Mouse (Mus musculus) forebrain, embryonic 16.5 days (tissue): ENCODE data around the gene Pnpla6. TPM values are rescaled to one million over a fixed set of nuclear protein-coding genes. Genes with fewer than 3 reads are reported as not detected.

Experiments used
- ATAC-seq: fragments of 200-750 bp; cut with Nextera tagmentation; 2 replicates; pipeline ENCODE4 v1.8.0; 2017; ENCODE audit warnings: mild to moderate bottlenecking, moderate library complexity
- H3K27ac ChIP-seq: fragments of 300-500 bp; sonication (generic); 2 replicates; pipeline ENCODE4 v1.5.1; 2014; ENCODE audit warnings: low read length, control low read depth
- H3K27me3 ChIP-seq: fragments of 300-500 bp; sonication (generic); replicated peaks from 2 replicates; pipeline ENCODE4 v1.6.1; 2014; ENCODE audit warnings: low read length; ENCODE audit not compliant: control insufficient read depth, insufficient read depth
- H3K36me3 ChIP-seq: fragments of 300-500 bp; sonication (generic); 2 replicates; pipeline ENCODE4 v1.6.1; 2014; ENCODE audit not compliant: control insufficient read depth, insufficient read depth
- H3K4me1 ChIP-seq: fragments of 300-500 bp; sonication (generic); replicated peaks from 2 replicates; pipeline ENCODE4 v1.6.1; 2014; ENCODE audit warnings: low read length; ENCODE audit not compliant: control insufficient read depth, insufficient read depth
- H3K4me2 ChIP-seq: fragments of 300-500 bp; sonication (generic); 2 replicates; pipeline ENCODE4 v1.6.1; 2014; ENCODE audit warnings: mild to moderate bottlenecking, low read length, control low read depth
- H3K4me3 ChIP-seq: fragments of 300-500 bp; sonication (generic); replicated peaks from 2 replicates; pipeline ENCODE4 v1.5.1; 2014; ENCODE audit warnings: mild to moderate bottlenecking, low read length, control low read depth
- H3K9ac ChIP-seq: fragments of 300-500 bp; sonication (generic); replicated peaks from 2 replicates; pipeline ENCODE4 v1.6.1; 2014; ENCODE audit warnings: low read depth, low read length, control low read depth
- H3K9me3 ChIP-seq: fragments of 300-500 bp; sonication (generic); 2 replicates; pipeline ENCODE4 v1.6.1; 2016; ENCODE audit warnings: low read length; ENCODE audit not compliant: control insufficient read depth
- WGBS: fragments of 180-500 bp; shearing (Covaris S2); extraction: QIAGEN DNeasy Blood & Tissue Kit; methylation state at CpG from one replicate; pipeline ENCODE4 v1.1.7; 2014; 5-methylcytosine and 5-hydroxymethylcytosine counted together
- polyA plus RNA-seq: library from polyadenylated mRNA; unstranded; fragments of >200 nt; fragmentation: Nextera tagmentation; extraction: Ambion mirVana; gene quantifications from 2 replicates; pipeline ENCODE4 v1.2.1, GENCODE M21; 2015

Pnpla6 gene
- polyA plus RNA-seq, 1 experiment from 2014 or later: 36.0 TPM

DNA sequence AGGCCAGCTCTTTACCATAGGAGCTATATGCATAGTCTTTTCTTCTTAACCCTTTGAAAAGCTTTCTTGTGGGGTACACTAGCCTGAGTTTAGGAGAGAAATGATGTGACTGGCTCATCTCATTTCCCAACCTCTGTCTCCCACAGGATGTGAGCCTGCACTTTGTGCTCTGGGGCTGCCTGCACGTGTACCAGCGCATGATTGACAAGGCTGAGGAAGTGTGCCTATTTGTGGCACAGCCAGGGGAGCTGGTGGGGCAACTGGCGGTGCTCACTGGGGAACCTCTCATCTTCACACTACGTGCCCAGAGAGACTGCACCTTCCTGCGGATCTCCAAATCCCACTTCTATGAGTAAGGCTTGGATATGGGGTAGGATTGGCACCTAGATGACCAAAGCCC, 15.6 kb downstream of the Pnpla6 start:
- Histone ChIP-seq H3K9me3 (no peaks in the 10 kb centered on the region), H3K4me2 (no peak overlapping the region), H3K27me3 (no peaks in the 10 kb centered on the region), H3K27ac (no peak overlapping the region), H3K4me3 (no peak overlapping the region), H3K36me3 (peaks cover 15% of the 10 kb centered on the region), H3K4me1 (no peaks in the 10 kb centered on the region), H3K9ac (no peak overlapping the region)
- WGBS: 90% methylated on average over 5 of the region's 5 CpGs
- ATAC-seq: no peak

GRCm38 (mm10) chr8:3531936-3532335, 16.8 kb downstream of the Pnpla6 start:
- H3K9ac ChIP-seq: no peak overlapping the region
- no peak overlapping the region for H3K4me2 ChIP-seq
- H3K9me3 ChIP-seq: no peaks in the 10 kb centered on the region
- H3K4me3 ChIP-seq: no peak overlapping the region
- no peak for ATAC-seq
- WGBS: 91% methylated on average over 18 of the region's 18 CpGs
- no peaks in the 10 kb centered on the region for H3K27me3 ChIP-seq
- no peaks in the 10 kb centered on the region for H3K4me1 ChIP-seq
- H3K27ac ChIP-seq: no peak overlapping the region
- H3K36me3 ChIP-seq: peaks cover 11% of the 10 kb centered on the region

GRCm38 (mm10) chr8:3536053-3536841, 21.1 kb downstream of the Pnpla6 start:
- 67% methylated on average over 15 of the region's 15 CpGs for WGBS
- Histone ChIP-seq H3K9ac (no peak overlapping the region), H3K9me3 (no peaks in the 10 kb centered on the region), H3K36me3 (peaks cover 20% of the 10 kb centered on the region), H3K4me1 (no peaks in the 10 kb centered on the region), H3K27me3 (no peaks in the 10 kb centered on the region), H3K27ac (no peak overlapping the region), H3K4me3 (no peak overlapping the region), H3K4me2 (no peak overlapping the region)
- no peak for ATAC-seq

DNA sequence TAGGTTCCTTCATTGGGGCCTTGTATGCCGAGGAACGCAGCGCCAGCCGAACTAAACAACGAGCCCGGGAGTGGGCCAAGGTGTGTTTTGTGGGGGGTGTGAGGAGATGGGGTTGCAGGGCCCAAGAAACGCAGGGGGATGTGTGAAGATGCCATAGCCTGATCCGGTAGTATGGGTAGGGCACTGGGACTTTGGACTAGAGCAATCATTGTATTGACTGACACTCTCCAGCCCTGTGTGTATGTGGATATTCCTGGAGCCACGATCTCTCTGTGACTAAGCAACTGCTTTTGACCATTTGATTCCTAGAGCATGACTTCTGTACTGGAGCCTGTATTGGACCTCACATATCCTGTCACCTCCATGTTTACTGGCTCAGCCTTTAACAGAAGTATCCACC, 21.8 kb downstream of the Pnpla6 start:
- no peaks in the 10 kb centered on the region for H3K4me1 ChIP-seq
- no peak overlapping the region for H3K4me2 ChIP-seq
- no peak for ATAC-seq
- peaks cover 20% of the 10 kb centered on the region for H3K36me3 ChIP-seq
- H3K27me3 ChIP-seq: no peaks in the 10 kb centered on the region
- no peaks in the 10 kb centered on the region for H3K9me3 ChIP-seq
- H3K9ac ChIP-seq: no peak overlapping the region
- 93% methylated on average over 9 of the region's 9 CpGs for WGBS
- no peak overlapping the region for H3K4me3 ChIP-seq
- no peak overlapping the region for H3K27ac ChIP-seq

- H3K4me2 ChIP-seq: no peak overlapping the region
- H3K27ac ChIP-seq: no peak overlapping the region
- WGBS: 96% methylated on average over 26 of the region's 26 CpGs
- H3K27me3 ChIP-seq: no peaks in the 10 kb centered on the region
- no peak overlapping the region for H3K4me3 ChIP-seq
- peaks cover 15% of the 10 kb centered on the region for H3K36me3 ChIP-seq
- H3K4me1 ChIP-seq: no peaks in the 10 kb centered on the region
- no peak overlapping the region for H3K9ac ChIP-seq
- no peaks in the 10 kb centered on the region for H3K9me3 ChIP-seq
- ATAC-seq: no peak
Observed at GRCm38 (mm10) chr8:3537666-3538065, 22.5 kb downstream of the Pnpla6 start.

- Histone ChIP-seq H3K4me2 (no peak overlapping the region), H3K27me3 (no peaks in the 10 kb centered on the region), H3K4me3 (no peak overlapping the region), H3K9ac (no peak overlapping the region), H3K9me3 (no peaks in the 10 kb centered on the region), H3K4me1 (no peaks in the 10 kb centered on the region), H3K36me3 (peaks cover 20% of the 10 kb centered on the region), H3K27ac (no peak overlapping the region)
- WGBS: 85% methylated on average over 7 of the region's 7 CpGs
- no peak for ATAC-seq
Observed at GRCm38 (mm10) chr8:3539146-3539545, 24.0 kb downstream of the Pnpla6 start.

- WGBS: 89% methylated on average over 4 of the region's 4 CpGs
- no peaks in the 10 kb centered on the region for H3K9me3 ChIP-seq
- peaks cover 23% of the 10 kb centered on the region for H3K36me3 ChIP-seq
- ATAC-seq: no peak
- H3K27me3 ChIP-seq: no peaks in the 10 kb centered on the region
- H3K4me1 ChIP-seq: no peaks in the 10 kb centered on the region
- no peak overlapping the region for H3K4me3 ChIP-seq
- H3K9ac ChIP-seq: no peak overlapping the region
- H3K4me2 ChIP-seq: no peak overlapping the region
- no peak overlapping the region for H3K27ac ChIP-seq
Observed at GRCm38 (mm10) chr8:3540076-3540475, 24.9 kb downstream of the Pnpla6 start.

GRCm38 (mm10) chr8:3546511-3546910, 31.3 kb downstream of the Pnpla6 start:
- ATAC-seq: no peak
- H3K4me3 ChIP-seq: no peak overlapping the region
- no peaks in the 10 kb centered on the region for H3K4me1 ChIP-seq
- no peaks in the 10 kb centered on the region for H3K9me3 ChIP-seq
- no peak overlapping the region for H3K9ac ChIP-seq
- H3K36me3 ChIP-seq: peaks cover 9% of the 10 kb centered on the region; the same call in 1 of the 2 replicates
- WGBS: 92% methylated on average over 2 of the region's 2 CpGs
- H3K27me3 ChIP-seq: no peaks in the 10 kb centered on the region
- no peak overlapping the region for H3K4me2 ChIP-seq
- H3K27ac ChIP-seq: no peak overlapping the region

GRCm38 (mm10) chr8:3552240-3552639, 37.1 kb downstream of the Pnpla6 start:
- no peak overlapping the region for H3K27ac ChIP-seq

More at GRCm38 (mm10) chr8:3552240-3552639, 37.1 kb downstream of the Pnpla6 start:
- H3K9ac ChIP-seq: no peak overlapping the region
- H3K4me1 ChIP-seq: no peaks in the 10 kb centered on the region
- no peaks in the 10 kb centered on the region for H3K9me3 ChIP-seq
- H3K36me3 ChIP-seq: no peaks in the 10 kb centered on the region
- no peak for ATAC-seq
- no peak overlapping the region for H3K4me3 ChIP-seq
- H3K27me3 ChIP-seq: no peaks in the 10 kb centered on the region
- no peak overlapping the region for H3K4me2 ChIP-seq
- WGBS: 85% methylated on average over 1 of the region's 1 CpGs
